Mouse (Mus musculus) small intestine, adult 2 months (tissue): ENCODE results near the gene Mrpl51.

Experiments
- CTCF ChIP-seq: fragments of 200-500 bp; IDR thresholded peaks from 2 replicates; pipeline ENCODE4 v1.5.1; 2012; ENCODE audit warnings: low read depth, mild to moderate bottlenecking, control low read depth, inconsistent platforms, low read length, moderate library complexity, mixed read lengths; ENCODE audit not compliant: insufficient replicate concordance, insufficient read length; ENCODE audit errors: extremely low read depth
- POLR2A ChIP-seq: fragments of 200-500 bp; IDR thresholded peaks from 2 replicates; pipeline ENCODE4 v1.6.1; 2012; ENCODE audit warnings: low read depth, mild to moderate bottlenecking, control low read depth, inconsistent platforms, low read length, moderate library complexity

DNA sequence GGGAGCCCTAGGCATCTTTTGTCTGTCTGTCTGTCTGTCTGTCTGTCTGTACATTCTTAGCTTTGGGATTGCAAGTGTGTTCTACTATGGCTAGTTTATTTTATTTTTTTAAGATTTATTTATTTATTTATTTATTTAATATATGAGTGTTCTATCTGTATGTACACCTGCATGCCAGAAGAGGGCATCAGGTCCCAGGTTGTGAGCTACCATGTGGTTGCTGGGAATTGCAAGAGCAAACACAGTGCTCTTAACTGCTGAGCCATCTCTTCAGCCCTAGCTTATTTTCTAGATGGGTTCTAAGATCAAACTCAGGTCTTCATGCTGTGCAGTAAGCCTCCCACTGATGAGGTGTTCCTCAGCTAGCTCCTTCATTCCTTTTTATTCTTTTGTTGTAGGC is 37.1 kb upstream of the Mrpl51 start:
- no peak for TF ChIP-seq POLR2A
- TF ChIP-seq CTCF = no peak
